Mouse (Mus musculus) E14TG2a.4 (cell line): ENCODE measurements at regions not wholly inside any gene's neighbourhood (a gene's known extent, or its start where the extent isn't known, plus 50 kb on each side); places are given as distances from the start of the nearest gene placed in this dataset.

Source experiments
- CTCF ChIP-seq: conservative IDR thresholded peaks from 2 replicates; pipeline ENCODE4 v1.5.1; 2014; ENCODE audit warnings: low read length
- NANOG ChIP-seq: IDR thresholded peaks from 2 replicates; pipeline ENCODE4 v1.6.1; 2014; ENCODE audit warnings: borderline replicate concordance, low read length, mixed read lengths

- TF ChIP-seq CTCF (no peak), NANOG (no peak)
Observed at GRCm38 (mm10) chr6:68835186-68835585, 1299.6 kb upstream of the Tacstd2 start.
